Mouse (Mus musculus): ENCODE measurements around the gene Ermap. TPM values are rescaled to one million over a fixed set of nuclear protein-coding genes. Genes with fewer than 3 reads are reported as not detected.
A peak's percentile ranks its signal among the peaks of the same experiment; 100 is the strongest.

Ermap gene
- polyA plus RNA-seq, 1 experiment from 2014 or later: 2.2 TPM

GRCm38 (mm10) chr4:119125577-119126270, 64.1 kb downstream of the Ermap start:
- Histone ChIP-seq H3K27me3 (replicated peaks; ENCODE audit: control insufficient read depth, insufficient read depth, low read length) (no peaks in the 10 kb centered on the region), H3K9ac (ENCODE audit: low read depth, low read length) (no peak overlapping the region), H3K4me3 (ENCODE audit: low read depth, low read length) (no peak overlapping the region), H3K27ac (replicated peaks; ENCODE audit: low read depth, low read length) (no peak overlapping the region), H3K9me3 (ENCODE audit: control insufficient read depth, low read length) (no peaks in the 10 kb centered on the region), H3K4me1 (ENCODE audit: control insufficient read depth, insufficient read depth, low read length) (peaks cover 6% of the 10 kb centered on the region), H3K4me2 (ENCODE audit: low read depth, low read length) (no peak overlapping the region), H3K36me3 (ENCODE audit: control insufficient read depth, insufficient read depth, low read length) (peaks cover 82% of the 10 kb centered on the region)
- DNase-seq (ENCODE audit: low spot score) (no peak), ATAC-seq (ENCODE audit: low read depth) (no peak)
- 76% methylated on average over 9 of the region's 9 CpGs for WGBS

MicroRNAs encoded within 50 kb of the gene (microRNA counts, 519-probe panel; counts per million panel counts)
- 1,907 counts per million, percentile 14 among the panel's probes with 10 or more counts for microRNA mmu-miR-1957

Small RNAs within 50 kb of the gene (microRNA-seq; reads per million reads assigned to microRNA genes)
- gene Mir1957a (ENCODE audit: borderline number of aligned reads): not detected

Other genes with a start within 250 kb of the Ermap start
- gene Lao1, start 228.4 kb downstream of the Ermap start, polyA plus RNA-seq (2014; fragmentation: Nextera tagmentation; extraction: Ambion mirVana): not detected in 2 replicates
- gene Slc2a1, start 81.3 kb downstream of the Ermap start, polyA plus RNA-seq (2014; fragmentation: Nextera tagmentation; extraction: Ambion mirVana): 94.2 and 111 TPM in 2 replicates
- 4.0 and 5.1 TPM in 2 replicates for gene Zfp691, start 15.8 kb downstream of the Ermap start, polyA plus RNA-seq (2014; fragmentation: Nextera tagmentation; extraction: Ambion mirVana)
- gene Svbp, start 5.3 kb upstream of the Ermap start, polyA plus RNA-seq (2014; fragmentation: Nextera tagmentation; extraction: Ambion mirVana): 243 and 256 TPM in 2 replicates
- 0.21 and 0.26 TPM in 2 replicates for gene Tmem269, start 28.2 kb upstream of the Ermap start, polyA plus RNA-seq (2014; fragmentation: Nextera tagmentation; extraction: Ambion mirVana)
- 28.1 and 31.4 TPM in 2 replicates for gene AU022252, start 42.7 kb upstream of the Ermap start, polyA plus RNA-seq (2014; fragmentation: Nextera tagmentation; extraction: Ambion mirVana)
- 98.7 and 100 TPM in 2 replicates for gene P3h1, start 42.9 kb upstream of the Ermap start, polyA plus RNA-seq (2014; fragmentation: Nextera tagmentation; extraction: Ambion mirVana)
- 0.19 and 0.38 TPM in 2 replicates for gene Cldn19, start 65.4 kb upstream of the Ermap start, polyA plus RNA-seq (2014; fragmentation: Nextera tagmentation; extraction: Ambion mirVana)
- gene Ybx1, start 104.6 kb upstream of the Ermap start, polyA plus RNA-seq (2014; fragmentation: Nextera tagmentation; extraction: Ambion mirVana): 673 and 697 TPM in 2 replicates
- 84.2 and 86.6 TPM in 2 replicates for gene Ppih, start 130.5 kb upstream of the Ermap start, polyA plus RNA-seq (2014; fragmentation: Nextera tagmentation; extraction: Ambion mirVana)
- 5.5 and 5.7 TPM in 2 replicates for gene Ccdc30, start 225.5 kb upstream of the Ermap start, polyA plus RNA-seq (2014; fragmentation: Nextera tagmentation; extraction: Ambion mirVana)
- 22.1 and 30.3 TPM in 2 replicates for gene Ppcs, start 232.4 kb upstream of the Ermap start, polyA plus RNA-seq (2014; fragmentation: Nextera tagmentation; extraction: Ambion mirVana)
- gene Zmynd12, start 232.8 kb upstream of the Ermap start, polyA plus RNA-seq (2014; fragmentation: Nextera tagmentation; extraction: Ambion mirVana): 0.90 TPM in 1 of 2 replicates, not detected in the other

All from embryonic facial prominence, embryonic 14.5 days (tissue).